Mouse (Mus musculus): Measurements from ENCODE around the gene Hivep1. TPM values are rescaled to one million over a fixed set of nuclear protein-coding genes. Genes with fewer than 3 reads are reported as not detected.

Hivep1 gene
- polyA plus RNA-seq, 2 experiments from 2014 or later = 9.0 to 16.6 TPM

- no peak for ATAC-seq
Measured at GRCm38 (mm10) chr13:42233741-42234419, 182.1 kb downstream of the Hivep1 start.

GRCm38 (mm10) chr13:42238520-42238919 is 186.7 kb downstream of the Hivep1 start:
- ATAC-seq = no peak

GRCm38 (mm10) chr13:42242131-42242530 is 190.3 kb downstream of the Hivep1 start:
- no peak for ATAC-seq

Other genes with a start within 250 kb of the Hivep1 start
- under 1 TPM in 1 of 2 experiments, not detected in 1; 0.74 TPM for gene Adtrp, start 204.3 kb upstream of the Hivep1 start, polyA plus RNA-seq (2017; shearing (Covaris generic))
- gene Edn1, start 249.5 kb downstream of the Hivep1 start, polyA plus RNA-seq (2017; shearing (Covaris generic)) = not detected

Measured in activated CD4-positive, CD25-positive, alpha-beta regulatory T cell, adult 4 months (primary cell).